Mouse (Mus musculus): ENCODE measurements at regions not wholly inside any gene's neighbourhood (a gene's known extent, or its start where the extent isn't known, plus 50 kb on each side); places are given as distances from the start of the nearest gene placed in this dataset.

DNA sequence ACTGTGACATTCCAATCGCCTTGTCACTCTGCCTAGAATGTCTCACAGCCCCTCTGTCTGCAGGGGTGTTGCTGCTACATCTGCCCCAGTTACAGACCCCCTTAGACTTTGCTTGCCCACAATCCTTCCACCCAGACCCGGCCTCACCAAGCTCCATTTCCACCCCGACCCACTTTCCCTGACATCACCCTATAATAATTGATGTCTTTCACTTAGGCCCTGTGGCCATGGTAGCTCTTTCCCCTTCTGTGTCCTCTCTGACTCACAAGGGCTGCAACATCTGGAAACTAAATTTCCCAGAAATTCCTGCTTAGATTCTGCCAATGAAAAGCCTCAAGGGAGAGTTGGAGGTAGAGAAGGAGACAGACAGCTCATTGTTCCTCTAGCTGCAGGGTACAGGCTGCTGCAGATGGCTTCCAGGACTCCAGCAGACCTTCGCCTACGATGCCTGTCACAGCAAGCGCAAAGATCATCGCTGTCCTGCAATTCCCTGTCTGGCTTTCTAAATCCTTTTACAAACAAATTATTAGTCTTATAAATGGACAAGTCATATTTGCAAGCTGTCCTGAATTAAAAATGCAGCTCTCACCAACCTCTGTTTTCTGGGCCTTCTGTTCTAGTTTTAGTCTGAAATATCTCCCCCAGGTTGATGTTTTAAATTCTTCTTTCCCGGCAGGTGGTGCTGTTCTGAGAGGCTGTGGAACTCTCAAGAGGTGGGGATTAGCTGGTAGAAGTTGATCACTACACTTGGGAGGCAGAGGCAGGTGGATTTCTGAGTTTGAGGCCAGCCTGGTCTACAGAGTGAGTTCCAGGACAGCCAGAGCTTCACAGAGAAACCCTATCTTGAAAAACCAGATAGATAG lies 104.9 kb upstream of the Oxgr1 start:
- TF ChIP-seq POLR2A (IDR thresholded peaks at IDR 0.05; ENCODE audit: insufficient read length, low read depth) (no peak), MYOG (IDR thresholded peaks at IDR 0.05; ENCODE audit: control insufficient read depth in 1 of 3, insufficient read depth in 1 of 3, insufficient read length in 2 of 3, low read depth in 2 of 3) (no peak), E2F4 (IDR thresholded peaks at IDR 0.05; ENCODE audit: insufficient read depth) (no peak), TCF12 (IDR thresholded peaks at IDR 0.05; ENCODE audit: insufficient read depth, poor library complexity, severe bottlenecking) (no peak)
